Mouse (Mus musculus): Measurements from ENCODE around the gene Fam189a2. TPM values are rescaled to one million over a fixed set of nuclear protein-coding genes. Genes with fewer than 3 reads are reported as not detected.

Fam189a2 gene
- polyA plus RNA-seq (2012; rRNA removed) = 20.8 and 24.5 TPM in 2 replicates

DNA sequence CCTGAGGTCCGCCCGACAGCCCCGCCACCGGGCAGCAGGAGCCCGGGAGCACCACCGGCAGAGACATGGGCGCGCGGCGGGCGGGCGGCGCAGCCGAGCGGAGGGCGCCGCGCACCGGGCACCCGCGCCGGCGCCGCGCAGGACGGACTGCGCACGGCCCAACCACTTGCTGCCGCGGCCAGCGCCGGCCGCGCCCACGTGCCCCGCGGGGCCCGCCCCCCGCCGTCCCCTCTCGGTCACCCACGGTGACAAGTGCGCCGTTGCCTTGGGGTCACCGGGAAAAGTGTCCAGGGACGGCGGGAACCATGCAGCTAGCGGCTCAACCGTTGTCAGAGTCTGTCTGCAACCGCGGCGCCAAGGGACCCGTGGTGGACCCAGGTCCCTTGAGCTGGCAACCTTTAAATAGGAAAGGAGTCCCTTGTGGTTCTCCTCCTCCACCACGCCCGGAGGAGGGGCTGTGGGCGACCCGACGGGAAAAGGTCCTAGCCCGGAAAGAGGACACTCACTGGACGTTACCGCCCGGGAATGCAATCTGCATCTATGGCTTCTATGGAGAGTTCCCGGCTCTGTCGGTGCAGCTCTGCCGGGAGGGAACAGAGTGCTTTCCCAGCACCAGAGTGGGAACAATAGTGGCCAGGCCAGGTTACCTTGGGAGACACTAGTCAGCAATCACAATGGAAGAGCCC lies at the start of gene Fam189a2:
TSS of gene Fam189a2 (minus strand) at position 149 of the 686 bp plus-strand sequence.
- no peak for TF ChIP-seq CTCF (IDR thresholded peaks at IDR 0.05; ENCODE audit: control insufficient read depth, insufficient read depth, insufficient replicate concordance, low read depth, low read length)
- no peak for TF ChIP-seq POLR2A (IDR thresholded peaks at IDR 0.05; ENCODE audit: control insufficient read depth, low read depth, low read length)
- H3K4me3 ChIP-seq (ENCODE audit: control insufficient read depth, low read depth, low read length) = peak within 1 kb of the TSS; percentile 78
- H3K27me3 ChIP-seq (ENCODE audit: control insufficient read depth, insufficient read depth, low read length) = peaks cover 10% of the 10 kb centered on the region
- H3K36me3 ChIP-seq (ENCODE audit: control insufficient read depth, insufficient read depth, low read length) = no peaks in the 10 kb centered on the region
- no peak within 1 kb of the TSS for H3K27ac ChIP-seq (ENCODE audit: control insufficient read depth, insufficient read depth, low read depth, low read length)
- peaks cover 8% of the 10 kb centered on the region for H3K4me1 ChIP-seq (ENCODE audit: control insufficient read depth, insufficient read depth, low read length)

DNA sequence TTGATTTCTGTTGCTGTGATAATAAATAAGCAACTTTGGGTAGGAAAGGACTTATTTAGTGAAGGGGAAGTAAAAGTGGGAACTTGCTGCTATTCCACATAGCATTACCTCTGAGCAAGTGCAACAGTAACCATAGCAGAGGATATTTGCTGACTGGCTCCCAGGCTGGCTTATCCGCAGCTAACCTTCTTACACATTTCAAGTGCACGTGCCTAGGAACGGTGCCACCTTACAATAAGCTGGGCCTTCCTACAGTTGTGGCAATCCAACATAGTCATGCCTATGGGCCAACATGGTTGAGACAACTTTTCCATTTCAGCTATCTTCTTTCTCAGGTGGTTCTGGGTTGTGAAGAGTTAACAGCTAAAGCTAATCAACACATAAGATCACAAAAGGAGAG lies 46.8 kb upstream of the Fam189a2 start:
- Histone ChIP-seq H3K4me3 (ENCODE audit: control insufficient read depth, low read depth, low read length) (no peak overlapping the region), H3K27ac (ENCODE audit: control insufficient read depth, insufficient read depth, low read depth, low read length) (no peak overlapping the region), H3K36me3 (ENCODE audit: control insufficient read depth, insufficient read depth, low read length) (no peaks in the 10 kb centered on the region), H3K4me1 (ENCODE audit: control insufficient read depth, insufficient read depth, low read length) (no peaks in the 10 kb centered on the region), H3K27me3 (ENCODE audit: control insufficient read depth, insufficient read depth, low read length) (no peaks in the 10 kb centered on the region)
- no peak for TF ChIP-seq POLR2A (IDR thresholded peaks at IDR 0.05; ENCODE audit: control insufficient read depth, low read depth, low read length)
- TF ChIP-seq CTCF (IDR thresholded peaks at IDR 0.05; ENCODE audit: control insufficient read depth, insufficient read depth, insufficient replicate concordance, low read depth, low read length) = no peak

DNA sequence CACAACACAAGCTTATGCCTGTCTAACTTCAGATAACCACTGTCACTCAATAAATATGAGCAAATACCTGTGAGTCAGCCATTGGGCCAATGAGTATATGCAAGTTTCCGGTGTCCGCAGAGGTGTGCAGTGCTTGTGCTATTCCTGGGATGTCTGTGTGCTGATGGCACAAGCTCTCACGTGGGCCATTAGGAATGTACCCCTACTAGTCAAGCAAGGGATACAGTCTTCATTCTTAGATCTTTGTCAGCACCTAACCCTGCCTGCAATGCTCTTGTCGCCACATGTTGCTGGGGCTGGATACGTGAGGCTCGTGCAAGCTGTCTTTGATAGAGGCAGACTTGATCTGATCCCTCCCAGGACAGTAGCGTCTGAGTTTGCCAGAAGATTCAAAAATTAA lies 45.7 kb upstream of the Fam189a2 start:
- Histone ChIP-seq H3K27ac (ENCODE audit: control insufficient read depth, insufficient read depth, low read depth, low read length) (no peak overlapping the region), H3K4me1 (ENCODE audit: control insufficient read depth, insufficient read depth, low read length) (no peaks in the 10 kb centered on the region), H3K36me3 (ENCODE audit: control insufficient read depth, insufficient read depth, low read length) (no peaks in the 10 kb centered on the region), H3K4me3 (ENCODE audit: control insufficient read depth, low read depth, low read length) (no peak overlapping the region), H3K27me3 (ENCODE audit: control insufficient read depth, insufficient read depth, low read length) (no peaks in the 10 kb centered on the region)
- TF ChIP-seq CTCF (IDR thresholded peaks at IDR 0.05; ENCODE audit: control insufficient read depth, insufficient read depth, insufficient replicate concordance, low read depth, low read length) = no peak
- TF ChIP-seq POLR2A (IDR thresholded peaks at IDR 0.05; ENCODE audit: control insufficient read depth, low read depth, low read length) = no peak

DNA sequence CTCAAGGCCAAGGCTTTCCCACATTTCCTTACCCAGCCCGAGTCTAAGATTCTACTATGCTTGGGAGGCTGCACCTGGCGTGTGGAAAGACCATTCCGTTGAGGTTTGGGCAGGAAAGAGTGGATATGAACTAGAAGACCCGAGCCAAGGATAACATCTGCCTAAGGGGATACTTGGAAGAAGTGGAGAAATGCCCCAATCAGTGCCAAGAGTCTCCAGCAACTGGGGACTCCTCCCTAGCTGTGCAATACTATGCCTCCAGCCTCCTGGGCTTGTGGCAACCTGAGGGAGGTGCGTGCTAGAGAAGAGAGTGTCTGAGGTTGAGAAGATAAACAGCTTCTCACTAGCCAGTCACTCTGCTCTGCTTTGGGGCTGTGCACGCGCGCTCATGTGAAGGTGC lies 45.1 kb upstream of the Fam189a2 start:
- TF ChIP-seq CTCF (IDR thresholded peaks at IDR 0.05; ENCODE audit: control insufficient read depth, insufficient read depth, insufficient replicate concordance, low read depth, low read length) = no peak
- TF ChIP-seq POLR2A (IDR thresholded peaks at IDR 0.05; ENCODE audit: control insufficient read depth, low read depth, low read length) = no peak
- Histone ChIP-seq H3K27ac (ENCODE audit: control insufficient read depth, insufficient read depth, low read depth, low read length) (no peak overlapping the region), H3K4me3 (ENCODE audit: control insufficient read depth, low read depth, low read length) (no peak overlapping the region), H3K36me3 (ENCODE audit: control insufficient read depth, insufficient read depth, low read length) (no peaks in the 10 kb centered on the region), H3K27me3 (ENCODE audit: control insufficient read depth, insufficient read depth, low read length) (no peaks in the 10 kb centered on the region), H3K4me1 (ENCODE audit: control insufficient read depth, insufficient read depth, low read length) (no peaks in the 10 kb centered on the region)

DNA sequence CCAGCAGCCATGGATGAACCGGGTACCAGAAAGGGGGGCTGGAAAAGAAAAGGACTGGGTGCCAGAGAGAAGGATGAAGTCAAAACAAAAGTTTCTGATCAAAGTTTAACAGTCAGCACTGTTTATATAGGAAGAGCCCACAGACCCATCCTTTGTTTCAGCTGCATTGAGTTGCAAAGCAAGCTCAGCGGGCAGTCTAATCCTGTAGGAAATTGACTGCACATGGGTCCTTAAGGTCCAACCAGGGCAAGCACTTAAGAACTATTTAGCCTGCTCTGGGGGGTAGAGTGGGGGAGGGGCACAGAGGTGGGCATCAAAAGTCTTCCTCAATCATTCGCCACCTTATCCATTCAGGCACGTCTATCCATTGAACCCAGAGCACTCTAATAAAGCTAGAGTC lies 42.3 kb upstream of the Fam189a2 start:
- H3K4me3 ChIP-seq (ENCODE audit: control insufficient read depth, low read depth, low read length) = no peak overlapping the region
- no peaks in the 10 kb centered on the region for H3K36me3 ChIP-seq (ENCODE audit: control insufficient read depth, insufficient read depth, low read length)
- no peaks in the 10 kb centered on the region for H3K27me3 ChIP-seq (ENCODE audit: control insufficient read depth, insufficient read depth, low read length)
- no peak for TF ChIP-seq POLR2A (IDR thresholded peaks at IDR 0.05; ENCODE audit: control insufficient read depth, low read depth, low read length)
- TF ChIP-seq CTCF (IDR thresholded peaks at IDR 0.05; ENCODE audit: control insufficient read depth, insufficient read depth, insufficient replicate concordance, low read depth, low read length) = no peak
- no peaks in the 10 kb centered on the region for H3K4me1 ChIP-seq (ENCODE audit: control insufficient read depth, insufficient read depth, low read length)
- H3K27ac ChIP-seq (ENCODE audit: control insufficient read depth, insufficient read depth, low read depth, low read length) = no peak overlapping the region

DNA sequence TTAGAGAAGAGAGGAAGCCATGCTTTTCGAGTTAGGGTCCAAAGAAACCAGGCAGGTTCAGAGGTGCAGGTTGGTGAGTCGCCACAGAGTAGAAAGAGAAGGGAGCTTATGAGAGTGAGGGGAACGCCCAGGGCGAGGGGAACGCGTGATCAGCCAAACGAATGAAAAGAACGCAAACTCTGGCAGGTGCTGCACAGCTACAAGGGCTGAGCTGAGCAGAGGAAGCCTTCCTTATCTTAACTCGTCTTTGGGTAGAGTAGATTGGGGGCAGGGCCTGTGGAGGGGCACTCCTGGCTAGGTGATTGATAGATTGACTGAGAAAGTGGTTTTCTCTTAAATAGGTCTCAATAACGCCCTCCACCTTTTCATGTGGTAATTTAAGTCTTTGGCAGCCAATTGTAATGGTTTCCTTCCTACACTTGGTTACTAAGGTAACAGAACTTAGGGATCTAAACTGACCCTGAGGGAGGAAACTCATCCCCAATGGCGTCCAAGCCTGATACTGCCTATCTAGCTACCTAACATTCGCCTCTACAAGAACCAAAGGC lies 33.6 kb upstream of the Fam189a2 start:
- Histone ChIP-seq H3K4me1 (ENCODE audit: control insufficient read depth, insufficient read depth, low read length) (peaks cover 10% of the 10 kb centered on the region), H3K4me3 (ENCODE audit: control insufficient read depth, low read depth, low read length) (peak overlapping the region; percentile 78), H3K27me3 (ENCODE audit: control insufficient read depth, insufficient read depth, low read length) (no peaks in the 10 kb centered on the region), H3K36me3 (ENCODE audit: control insufficient read depth, insufficient read depth, low read length) (no peaks in the 10 kb centered on the region), H3K27ac (ENCODE audit: control insufficient read depth, insufficient read depth, low read depth, low read length) (peak overlapping the region; percentile 61)
- TF ChIP-seq CTCF (IDR thresholded peaks at IDR 0.05; ENCODE audit: control insufficient read depth, insufficient read depth, insufficient replicate concordance, low read depth, low read length) (no peak), POLR2A (IDR thresholded peaks at IDR 0.05; ENCODE audit: control insufficient read depth, low read depth, low read length) (0 out of 2 replicates have a peak, but pooled peaks have one; percentile 17)

DNA sequence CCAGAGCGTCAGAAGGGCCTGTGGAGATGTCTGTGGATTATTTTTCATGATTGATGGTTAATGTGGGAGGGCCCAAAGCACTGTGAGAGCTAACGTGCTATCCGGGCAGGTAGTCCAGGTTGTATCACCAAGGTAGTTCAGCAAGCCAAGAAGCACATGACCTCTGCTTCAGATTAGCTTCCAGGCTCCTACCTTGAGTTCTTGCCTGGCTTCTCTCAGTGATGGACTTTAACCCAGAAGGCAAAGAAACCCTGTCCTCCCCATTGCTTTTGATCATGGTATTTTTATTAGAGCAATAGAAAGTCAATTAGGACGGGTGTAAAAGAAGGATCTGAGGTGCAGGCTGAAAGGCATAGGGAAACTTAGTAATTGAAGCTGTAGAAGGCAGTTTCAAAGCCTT lies 32.8 kb upstream of the Fam189a2 start:
- Histone ChIP-seq H3K36me3 (ENCODE audit: control insufficient read depth, insufficient read depth, low read length) (no peaks in the 10 kb centered on the region), H3K4me1 (ENCODE audit: control insufficient read depth, insufficient read depth, low read length) (peaks cover 10% of the 10 kb centered on the region), H3K27ac (ENCODE audit: control insufficient read depth, insufficient read depth, low read depth, low read length) (no peak overlapping the region), H3K4me3 (ENCODE audit: control insufficient read depth, low read depth, low read length) (no peak overlapping the region), H3K27me3 (ENCODE audit: control insufficient read depth, insufficient read depth, low read length) (no peaks in the 10 kb centered on the region)
- TF ChIP-seq CTCF (IDR thresholded peaks at IDR 0.05; ENCODE audit: control insufficient read depth, insufficient read depth, insufficient replicate concordance, low read depth, low read length) (no peak), POLR2A (IDR thresholded peaks at IDR 0.05; ENCODE audit: control insufficient read depth, low read depth, low read length) (no peak)
